Mouse (Mus musculus) spleen, adult 10 weeks (tissue): ENCODE measurements around the gene Hist1h2ah. TPM values are rescaled to one million over a fixed set of nuclear protein-coding genes. Genes with fewer than 3 reads are reported as not detected.

Experiments
- polyA plus RNA-seq: library from polyadenylated mRNA; stranded (reverse); fragments of 350-450 nt; fragmentation: Illumina TruSeq; extraction: RNeasy Lipid Tissue Mini Kit (QIAGEN cat#74804); gene quantifications from one replicate; pipeline ENCODE4 v1.2.3, GENCODE M21; 2015; ENCODE audit warnings: low replicate concordance; ENCODE audit not compliant: insufficient read depth

The Hist1h2ah gene
- not detected for polyA plus RNA-seq

DNA sequence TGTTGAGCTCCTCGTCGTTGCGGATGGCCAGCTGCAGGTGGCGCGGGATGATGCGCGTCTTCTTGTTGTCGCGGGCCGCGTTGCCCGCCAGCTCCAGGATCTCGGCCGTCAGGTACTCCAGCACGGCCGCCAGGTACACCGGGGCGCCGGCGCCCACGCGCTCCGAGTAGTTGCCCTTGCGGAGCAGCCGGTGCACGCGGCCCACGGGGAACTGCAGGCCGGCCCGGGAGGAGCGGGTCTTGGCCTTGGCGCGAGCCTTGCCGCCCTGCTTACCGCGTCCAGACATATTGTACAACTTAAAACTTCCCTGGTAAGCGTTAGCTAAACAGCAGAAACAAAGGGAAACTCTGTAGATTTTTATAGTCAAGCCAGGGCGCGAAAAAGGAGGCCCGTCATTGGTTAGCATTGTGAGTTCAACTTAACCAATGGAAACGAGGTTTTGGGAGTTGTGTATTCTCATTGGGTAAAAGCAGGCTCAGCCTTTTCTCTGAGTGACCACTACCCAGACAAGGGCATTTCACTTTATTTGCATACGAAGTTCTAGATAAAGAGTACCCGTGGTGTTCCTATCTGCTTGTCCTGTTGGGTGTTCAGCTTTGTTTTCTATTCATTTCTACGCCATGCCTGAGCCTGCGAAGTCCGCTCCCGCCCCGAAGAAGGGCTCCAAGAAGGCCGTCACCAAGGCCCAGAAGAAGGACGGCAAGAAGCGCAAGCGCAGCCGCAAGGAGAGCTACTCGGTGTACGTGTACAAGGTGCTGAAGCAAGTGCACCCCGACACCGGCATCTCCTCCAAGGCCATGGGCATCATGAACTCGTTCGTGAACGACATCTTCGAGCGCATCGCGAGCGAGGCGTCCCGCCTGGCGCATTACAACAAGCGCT lies at the start of gene Hist1h2ah, which contains the start of gene Hist1h2bk:
Gene Hist1h2ah, minus strand, starts transcription at position 302 of the 882 bp plus-strand sequence.
Gene Hist1h2bk, plus strand, starts transcription at position 604 of the 882 bp plus-strand sequence.

GRCm38 (mm10) chr13:22084140-22084539 lies 48.8 kb upstream of the Hist1h2ah start, which contains the start of gene Vmn1r188:
TSS of gene Vmn1r188 (plus strand) at chr13:22084440.

GRCm38 (mm10) chr13:22042568-22043502 lies 7.5 kb upstream of the Hist1h2ah start, which contains the start of the genes Hist1h2ag and Hist1h2bj:
TSS of gene Hist1h2ag (minus strand) at chr13:22042944.
TSS of gene Hist1h2bj (plus strand) at chr13:22043214.

DNA sequence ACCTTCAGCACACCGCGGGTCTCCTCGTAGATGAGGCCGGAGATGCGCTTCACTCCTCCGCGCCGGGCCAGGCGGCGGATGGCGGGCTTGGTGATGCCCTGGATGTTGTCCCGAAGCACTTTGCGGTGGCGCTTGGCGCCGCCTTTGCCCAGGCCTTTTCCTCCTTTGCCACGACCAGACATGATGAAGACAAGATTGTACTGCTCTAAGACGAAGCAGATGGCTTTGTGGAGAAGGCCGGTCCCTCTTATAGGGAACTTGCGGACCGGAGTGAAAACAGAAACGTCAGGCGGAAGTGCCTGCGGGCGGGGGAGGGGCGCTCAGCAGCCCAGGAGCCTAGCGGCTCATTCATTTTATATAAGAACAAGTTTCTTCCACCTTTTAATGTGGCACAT lies 5.8 kb upstream of the Hist1h2ah start, which contains the start of gene Hist1h4i:
Gene Hist1h4i, minus strand, starts transcription at position 221 of the 395 bp plus-strand sequence.

GRCm38 (mm10) chr13:22009642-22010041 lies 25.7 kb downstream of the Hist1h2ah start, which contains the start of gene Prss16:
TSS of gene Prss16 (minus strand) at chr13:22009742.

Other genes starting within 250 kb of the Hist1h2ah start
- not detected for gene Hist1h2an, start 248.3 kb downstream of the Hist1h2ah start, polyA plus RNA-seq
- gene Hist1h2bp, start 248.1 kb downstream of the Hist1h2ah start, polyA plus RNA-seq = not detected
- 1.1 TPM for gene Hist1h2bq, start 225.4 kb downstream of the Hist1h2ah start, polyA plus RNA-seq
- not detected for gene Hist1h2ao, start 225.1 kb downstream of the Hist1h2ah start, polyA plus RNA-seq
- not detected for gene Hist1h4m, start 223.8 kb downstream of the Hist1h2ah start, polyA plus RNA-seq
- gene Hist1h4n, start 203.4 kb downstream of the Hist1h2ah start, polyA plus RNA-seq = not detected
- not detected for gene Hist1h2ap, start 202.1 kb downstream of the Hist1h2ah start, polyA plus RNA-seq
- gene Hist1h2br, start 201.8 kb downstream of the Hist1h2ah start, polyA plus RNA-seq = 0.81 TPM
- gene Zfp184, start 90.5 kb downstream of the Hist1h2ah start, polyA plus RNA-seq = 1.2 TPM
- not detected for gene Pom121l2, start 54.4 kb downstream of the Hist1h2ah start, polyA plus RNA-seq
- gene Prss16, start 25.8 kb downstream of the Hist1h2ah start, polyA plus RNA-seq = 1.6 TPM
- not detected for gene Hist1h2bk, start 302 bp upstream of the Hist1h2ah start, polyA plus RNA-seq
- gene Hist1h4i, start 5.8 kb upstream of the Hist1h2ah start, polyA plus RNA-seq = 7.6 TPM
- gene Hist1h2ag, start 7.4 kb upstream of the Hist1h2ah start, polyA plus RNA-seq = not detected
- gene Hist1h2bj, start 7.6 kb upstream of the Hist1h2ah start, polyA plus RNA-seq = not detected
- not detected for gene Vmn1r188, start 48.9 kb upstream of the Hist1h2ah start, polyA plus RNA-seq
- not detected for gene Vmn1r189, start 70.3 kb upstream of the Hist1h2ah start, polyA plus RNA-seq
- not detected for gene Vmn1r191, start 148.4 kb upstream of the Hist1h2ah start, polyA plus RNA-seq
- gene Vmn1r192, start 155.6 kb upstream of the Hist1h2ah start, polyA plus RNA-seq = not detected
- gene Vmn1r193, start 187.6 kb upstream of the Hist1h2ah start, polyA plus RNA-seq = not detected
- gene Vmn1r194, start 208.6 kb upstream of the Hist1h2ah start, polyA plus RNA-seq = not detected
- gene Vmn1r195, start 235.0 kb upstream of the Hist1h2ah start, polyA plus RNA-seq = not detected